Mouse (Mus musculus) liver (tissue): ENCODE data around the gene Zfp831.

Experiments
- DNase-seq: peaks from one replicate; pipeline ENCODE4 v3.0.0-alpha.2; 2020; ENCODE audit warnings: mixed read lengths

Zfp831 gene

GRCm38 (mm10) chr2:174655341-174655740, 12.0 kb downstream of the Zfp831 start:
- no peak for DNase-seq

- no peak for DNase-seq
These were observed 15.0 kb downstream of the Zfp831 start for GRCm38 (mm10) chr2:174658229-174658844.

- no peak for DNase-seq
These were observed 16.5 kb downstream of the Zfp831 start for GRCm38 (mm10) chr2:174659874-174660273.

- no peak for DNase-seq
These were observed 17.0 kb downstream of the Zfp831 start for GRCm38 (mm10) chr2:174660321-174660720.

- no peak for DNase-seq
These were observed 18.3 kb downstream of the Zfp831 start for GRCm38 (mm10) chr2:174661436-174662171.

- DNase-seq, result no peak
These were observed 19.3 kb downstream of the Zfp831 start for GRCm38 (mm10) chr2:174662593-174662992.

- no peak for DNase-seq
These were observed 22.1 kb downstream of the Zfp831 start for GRCm38 (mm10) chr2:174665404-174665803.

GRCm38 (mm10) chr2:174668806-174669205, 25.5 kb downstream of the Zfp831 start:
- DNase-seq, result no peak

- DNase-seq, result peak; percentile 41
These were observed 29.3 kb downstream of the Zfp831 start for GRCm38 (mm10) chr2:174672506-174673190.

- DNase-seq, result peak; percentile 86
These were observed 30.4 kb downstream of the Zfp831 start for GRCm38 (mm10) chr2:174673592-174674286.

GRCm38 (mm10) chr2:174674287-174675045, 31.1 kb downstream of the Zfp831 start:
- no peak for DNase-seq

- DNase-seq, result peak; percentile 65
These were observed 32.3 kb downstream of the Zfp831 start for GRCm38 (mm10) chr2:174675642-174676041.

GRCm38 (mm10) chr2:174701351-174701750, 58.0 kb downstream of the Zfp831 start:
- DNase-seq, result no peak

GRCm38 (mm10) chr2:174707101-174707500, 63.8 kb downstream of the Zfp831 start:
- DNase-seq, result no peak

GRCm38 (mm10) chr2:174708587-174708986, 65.3 kb downstream of the Zfp831 start:
- DNase-seq, result no peak

- no peak for DNase-seq
These were observed 66.9 kb downstream of the Zfp831 start for GRCm38 (mm10) chr2:174710185-174710584.

- DNase-seq, result no peak
These were observed 68.7 kb downstream of the Zfp831 start for GRCm38 (mm10) chr2:174712043-174712442.

GRCm38 (mm10) chr2:174715938-174716337, 72.6 kb downstream of the Zfp831 start:
- no peak for DNase-seq

GRCm38 (mm10) chr2:174717857-174718256, 74.5 kb downstream of the Zfp831 start:
- no peak for DNase-seq

GRCm38 (mm10) chr2:174727114-174727823, 83.9 kb downstream of the Zfp831 start:
- DNase-seq, result no peak

GRCm38 (mm10) chr2:174731939-174732338, 88.6 kb downstream of the Zfp831 start:
- DNase-seq, result no peak

GRCm38 (mm10) chr2:174735270-174735669, 91.9 kb downstream of the Zfp831 start:
- no peak for DNase-seq
